Mouse (Mus musculus) neural tube, embryonic 13.5 days (tissue): ENCODE results near the gene Ush2a. TPM values are rescaled to one million over a fixed set of nuclear protein-coding genes. Genes with fewer than 3 reads are reported as not detected.

ENCODE experiments used
- ATAC-seq: fragments of 200-750 bp; cut with Nextera tagmentation; 2 replicates; pipeline ENCODE4 v1.8.0; 2017; ENCODE audit warnings: low read depth, mild to moderate bottlenecking, moderate TSS enrichment, moderate library complexity
- H3K27ac ChIP-seq: fragments of 300-500 bp; sonication (generic); replicated peaks from 2 replicates; pipeline ENCODE4 v1.5.1; 2015; ENCODE audit warnings: moderate library complexity, mild to moderate bottlenecking, inconsistent platforms
- H3K27me3 ChIP-seq: fragments of 300-500 bp; sonication (generic); 2 replicates; pipeline ENCODE4 v1.6.1; 2015; ENCODE audit warnings: mild to moderate bottlenecking, inconsistent platforms
- H3K36me3 ChIP-seq: fragments of 300-500 bp; sonication (generic); 2 replicates; pipeline ENCODE4 v1.6.1; 2015; ENCODE audit warnings: mild to moderate bottlenecking, inconsistent platforms
- H3K4me1 ChIP-seq: fragments of 300-500 bp; sonication (generic); replicated peaks from 2 replicates; pipeline ENCODE4 v1.6.1; 2015; ENCODE audit warnings: inconsistent platforms
- H3K4me2 ChIP-seq: fragments of 300-500 bp; sonication (generic); 2 replicates; pipeline ENCODE4 v1.6.1; 2015; ENCODE audit warnings: inconsistent platforms, mild to moderate bottlenecking, moderate library complexity
- H3K4me3 ChIP-seq: fragments of 300-500 bp; sonication (generic); 2 replicates; pipeline ENCODE4 v1.5.1; 2015; ENCODE audit warnings: mild to moderate bottlenecking, inconsistent platforms
- H3K9ac ChIP-seq: fragments of 300-500 bp; sonication (generic); 2 replicates; pipeline ENCODE4 v1.6.1; 2015; ENCODE audit warnings: moderate library complexity, mild to moderate bottlenecking, inconsistent platforms
- H3K9me3 ChIP-seq: fragments of 300-500 bp; sonication (generic); 2 replicates; pipeline ENCODE4 v1.6.1; 2016; ENCODE audit warnings: inconsistent platforms
- WGBS: fragments of 180-500 bp; shearing (Covaris S2); methylation state at CpG from one replicate; pipeline ENCODE4 v1.1.7; 2015; 5-methylcytosine and 5-hydroxymethylcytosine counted together
- polyA plus RNA-seq: library from polyadenylated mRNA; unstranded; fragments of >200 nt; fragmentation: Nextera tagmentation; extraction: Ambion mirVana; gene quantifications from 2 replicates; pipeline ENCODE4 v1.2.1, GENCODE M21; 2015

The Ush2a gene
- 0.10 and 0.17 TPM in 2 replicates for polyA plus RNA-seq

DNA sequence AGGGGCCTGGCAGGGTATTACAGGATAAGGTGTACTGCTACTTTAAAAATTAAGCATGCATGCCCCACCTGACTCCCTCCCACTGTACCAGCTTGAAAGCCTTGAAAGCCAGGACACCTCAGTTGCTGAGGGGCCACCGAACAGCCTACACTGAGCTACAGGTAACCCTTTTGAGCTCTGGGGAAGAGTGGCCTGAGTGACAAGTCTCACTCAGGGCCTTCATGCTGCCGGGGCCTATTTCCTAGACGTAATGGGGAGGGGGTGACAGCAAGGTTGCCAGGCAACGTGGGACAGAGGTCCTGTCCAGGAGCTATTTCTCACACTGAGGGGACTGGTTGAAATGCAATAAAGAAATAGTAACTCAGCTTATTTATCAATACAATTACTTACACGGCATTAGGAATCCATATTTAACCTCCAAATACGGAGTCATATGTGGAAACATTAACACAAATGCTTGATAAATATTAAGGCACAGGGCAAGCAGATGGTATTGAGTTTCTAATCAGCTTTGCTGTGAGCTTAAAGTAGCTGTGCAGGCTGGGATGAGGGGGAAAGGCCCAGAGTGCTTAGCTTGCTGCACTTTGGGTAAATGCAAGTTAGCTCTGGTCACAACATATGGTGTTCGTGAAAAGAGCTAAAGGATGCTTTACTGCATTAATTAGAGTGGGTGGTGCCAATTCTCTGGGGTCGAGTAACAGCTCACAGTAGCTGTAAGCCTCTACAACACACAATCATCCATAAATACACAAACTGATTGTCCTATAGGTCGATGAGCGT is at the start of gene Ush2a:
Gene Ush2a, plus strand, starts transcription at position 121 of the 780 bp plus-strand sequence.
- H3K4me1 ChIP-seq, result peaks cover 26% of the 10 kb centered on the region
- H3K4me2 ChIP-seq, result no peak within 1 kb of the TSS
- no peaks in the 10 kb centered on the region for H3K27me3 ChIP-seq
- H3K9me3 ChIP-seq, result no peaks in the 10 kb centered on the region
- no peak within 1 kb of the TSS for H3K4me3 ChIP-seq
- H3K36me3 ChIP-seq, result no peaks in the 10 kb centered on the region
- H3K9ac ChIP-seq, result no peak within 1 kb of the TSS
- WGBS, result 35% methylated on average over 10 of the region's 10 CpGs
- no peak for ATAC-seq
- H3K27ac ChIP-seq, result no peak within 1 kb of the TSS

DNA sequence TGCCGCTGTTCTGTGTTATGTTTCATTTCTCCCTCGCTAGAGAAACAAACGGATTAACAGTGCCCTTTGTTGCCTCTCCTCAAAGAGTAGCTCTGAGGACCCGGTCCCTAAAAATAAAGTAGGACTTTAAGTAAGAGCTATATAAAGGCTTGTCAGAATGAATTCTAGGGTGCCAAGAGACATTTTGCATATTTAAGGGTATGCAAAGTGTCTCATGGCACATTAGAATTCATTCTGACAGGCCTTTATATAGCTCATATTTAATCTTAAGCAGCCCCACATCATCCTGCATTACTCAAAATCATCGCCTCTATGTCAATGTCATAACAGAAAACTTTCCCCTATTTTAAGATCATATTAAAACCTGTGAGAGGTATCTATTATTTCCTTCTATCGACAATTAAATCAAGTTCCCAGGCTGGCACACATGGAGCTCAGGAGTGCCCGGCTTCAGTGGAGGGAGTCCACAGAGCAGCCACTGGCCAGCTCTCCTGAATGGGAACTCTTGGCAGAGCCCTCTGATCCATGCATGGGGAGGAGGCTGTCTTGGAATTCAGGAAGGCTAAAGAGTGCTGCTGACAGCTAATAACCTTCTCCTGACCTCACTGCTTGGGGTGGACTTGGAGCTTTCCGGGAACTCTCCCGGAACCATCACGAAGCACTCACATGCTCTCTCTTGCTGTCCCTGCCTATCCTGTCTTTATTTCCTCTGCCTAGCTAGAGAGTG is 46.8 kb upstream of the Ush2a start:
- Histone ChIP-seq H3K36me3 (no peaks in the 10 kb centered on the region), H3K9ac (no peak overlapping the region), H3K9me3 (no peaks in the 10 kb centered on the region), H3K4me1 (no peaks in the 10 kb centered on the region), H3K4me3 (no peak overlapping the region), H3K27ac (no peak overlapping the region), H3K4me2 (no peak overlapping the region), H3K27me3 (peaks cover 3% of the 10 kb centered on the region; the same call in 1 of the 2 replicates)
- 65% methylated on average over 10 of the region's 10 CpGs for WGBS
- ATAC-seq, result no peak

DNA sequence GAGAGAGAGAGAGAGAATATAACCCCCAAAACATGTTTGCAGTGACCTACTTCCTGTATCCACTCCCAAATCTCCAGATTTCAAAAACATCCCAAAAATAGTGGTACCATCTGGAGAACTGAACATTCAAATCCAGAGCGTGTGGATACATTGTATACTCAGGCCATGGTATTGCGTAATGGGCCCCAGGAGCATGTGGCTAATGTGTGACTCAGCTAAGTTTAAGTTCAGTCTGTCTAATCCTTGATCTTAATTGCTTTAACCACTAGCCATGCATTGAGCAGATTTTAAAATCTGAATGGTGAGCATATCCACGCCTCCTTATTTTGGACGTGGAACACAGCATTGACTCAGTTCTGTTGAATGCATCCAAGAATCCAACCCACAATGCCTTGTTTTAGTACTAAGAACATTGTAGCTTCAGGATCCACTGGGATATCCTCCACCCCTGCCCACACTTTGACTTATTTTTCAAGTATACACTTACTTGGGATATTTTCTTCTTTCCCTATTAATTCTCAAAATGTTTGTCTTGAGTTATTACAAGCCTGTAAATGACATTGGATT is 40.5 kb upstream of the Ush2a start:
- H3K4me1 ChIP-seq, result no peaks in the 10 kb centered on the region
- no peak overlapping the region for H3K9ac ChIP-seq
- no peaks in the 10 kb centered on the region for H3K9me3 ChIP-seq
- no peaks in the 10 kb centered on the region for H3K36me3 ChIP-seq
- ATAC-seq, result no peak
- H3K4me3 ChIP-seq, result no peak overlapping the region
- 0 out of 2 replicates have a peak, but pooled peaks cover 3% of the 10 kb centered on the region for H3K27me3 ChIP-seq
- H3K4me2 ChIP-seq, result no peak overlapping the region
- H3K27ac ChIP-seq, result no peak overlapping the region
- 84% methylated on average over 4 of the region's 4 CpGs for WGBS

DNA sequence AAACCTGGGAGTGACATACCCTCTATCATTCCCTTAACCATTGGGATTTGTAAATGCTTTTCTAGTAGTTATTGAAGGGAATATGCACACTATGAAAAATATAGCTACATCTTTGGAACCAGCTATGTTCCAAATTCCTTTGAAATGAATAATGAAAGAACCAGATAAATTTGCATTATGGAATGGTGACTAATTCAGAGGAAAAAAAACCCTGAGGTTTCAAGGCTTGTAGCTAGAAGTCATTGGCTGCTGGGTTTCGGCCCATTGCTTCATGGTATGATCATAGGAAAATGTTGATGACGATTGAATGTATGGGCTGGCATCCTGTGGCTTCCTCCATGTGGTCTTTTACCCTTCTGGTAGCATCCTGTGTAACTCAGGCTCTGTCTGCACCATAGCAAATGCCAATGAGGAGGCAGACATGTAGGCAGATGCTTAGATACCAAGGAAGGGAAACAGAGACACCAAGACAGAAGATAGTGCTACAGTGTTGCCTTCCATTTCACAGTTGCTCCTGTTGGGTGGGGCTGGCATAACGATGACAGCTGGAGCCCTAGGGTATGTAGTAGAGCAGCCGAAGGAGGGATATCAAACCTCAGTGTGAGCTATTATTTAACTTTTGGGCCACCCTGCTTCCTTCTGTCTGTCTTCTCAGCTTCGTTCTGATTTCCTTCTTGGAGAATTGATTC is 28.6 kb upstream of the Ush2a start:
- ATAC-seq, result no peak
- H3K9ac ChIP-seq, result no peak overlapping the region
- no peaks in the 10 kb centered on the region for H3K4me1 ChIP-seq
- no peak overlapping the region for H3K4me2 ChIP-seq
- H3K27ac ChIP-seq, result no peak overlapping the region
- no peaks in the 10 kb centered on the region; the same call in 1 of the 2 replicates for H3K27me3 ChIP-seq
- WGBS, result 89% methylated on average over 5 of the region's 5 CpGs
- H3K9me3 ChIP-seq, result no peaks in the 10 kb centered on the region
- no peak overlapping the region for H3K4me3 ChIP-seq
- no peaks in the 10 kb centered on the region for H3K36me3 ChIP-seq

DNA sequence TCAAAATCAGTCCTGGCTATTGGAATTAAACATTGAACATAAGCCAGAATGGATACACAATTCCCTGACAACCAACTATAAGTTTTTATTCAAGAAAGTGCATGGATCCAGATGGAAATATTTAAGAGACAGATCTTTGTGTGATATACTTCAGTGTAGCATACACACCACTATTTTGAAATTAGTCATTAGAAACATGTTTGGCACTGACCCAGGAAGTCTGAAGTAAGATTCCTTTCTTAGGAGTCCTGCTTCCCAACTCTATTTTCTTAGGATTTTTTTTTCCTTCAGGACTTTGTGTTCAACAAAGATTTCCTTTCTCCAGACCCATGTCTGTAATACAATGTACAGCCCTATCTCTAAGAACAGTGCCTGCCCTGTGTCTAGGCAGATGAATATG is 23.2 kb upstream of the Ush2a start:
- Histone ChIP-seq H3K36me3 (no peaks in the 10 kb centered on the region), H3K4me3 (no peak overlapping the region), H3K4me1 (no peaks in the 10 kb centered on the region), H3K27me3 (no peaks in the 10 kb centered on the region; the same call in 1 of the 2 replicates), H3K9me3 (no peaks in the 10 kb centered on the region), H3K9ac (no peak overlapping the region), H3K4me2 (no peak overlapping the region), H3K27ac (no peak overlapping the region)
- no peak for ATAC-seq

DNA sequence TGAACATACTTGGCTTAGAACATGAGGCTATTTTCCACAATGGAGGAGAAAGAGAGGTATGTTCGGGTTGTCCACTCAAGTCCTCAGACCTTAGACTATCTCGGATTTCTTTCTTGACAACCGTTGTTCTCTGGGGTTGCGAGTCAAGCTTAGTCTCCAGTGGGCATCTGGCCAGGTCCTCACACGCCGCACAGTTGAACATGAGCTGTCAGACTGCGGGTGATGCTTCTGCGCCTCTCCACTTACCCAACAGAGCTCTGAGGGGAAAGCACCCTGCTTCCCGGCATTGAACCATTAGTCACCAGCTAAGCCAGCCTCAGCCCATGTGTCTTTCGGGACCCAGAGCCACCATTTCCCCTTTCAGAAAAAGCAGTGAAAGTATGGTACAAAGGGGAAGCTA is 20.1 kb upstream of the Ush2a start:
- Histone ChIP-seq H3K36me3 (no peaks in the 10 kb centered on the region), H3K9ac (no peak overlapping the region), H3K4me1 (no peaks in the 10 kb centered on the region), H3K27me3 (no peaks in the 10 kb centered on the region; the same call in 1 of the 2 replicates), H3K4me2 (no peak overlapping the region), H3K27ac (no peak overlapping the region), H3K4me3 (no peak overlapping the region), H3K9me3 (no peaks in the 10 kb centered on the region)
- WGBS, result 92% methylated on average over 10 of the region's 10 CpGs
- ATAC-seq, result no peak

DNA sequence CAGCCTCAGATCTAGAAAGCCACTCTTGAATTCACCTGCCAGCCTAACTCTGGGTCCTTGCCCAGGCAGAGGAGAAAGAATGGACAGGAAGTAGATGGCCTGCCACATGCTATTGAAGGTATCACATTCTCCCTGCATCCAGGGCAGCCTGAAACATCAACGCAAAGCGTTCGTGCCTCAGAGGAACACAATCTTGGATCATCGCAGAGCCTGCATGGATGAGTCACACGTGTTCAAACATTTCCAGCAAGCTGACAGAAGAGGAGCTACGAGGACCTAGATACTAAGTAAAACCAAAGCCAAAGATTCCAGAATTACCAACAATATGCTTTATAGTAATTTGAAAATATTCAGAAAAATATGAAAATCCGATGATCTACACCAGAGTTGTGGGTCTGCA is 4.3 kb upstream of the Ush2a start:
- no peak for ATAC-seq
- Histone ChIP-seq H3K4me1 (peaks cover 14% of the 10 kb centered on the region), H3K4me2 (no peak overlapping the region), H3K9me3 (no peaks in the 10 kb centered on the region), H3K27me3 (no peaks in the 10 kb centered on the region), H3K36me3 (no peaks in the 10 kb centered on the region), H3K4me3 (no peak overlapping the region), H3K9ac (no peak overlapping the region), H3K27ac (no peak overlapping the region)
- 90% methylated on average over 7 of the region's 7 CpGs for WGBS

DNA sequence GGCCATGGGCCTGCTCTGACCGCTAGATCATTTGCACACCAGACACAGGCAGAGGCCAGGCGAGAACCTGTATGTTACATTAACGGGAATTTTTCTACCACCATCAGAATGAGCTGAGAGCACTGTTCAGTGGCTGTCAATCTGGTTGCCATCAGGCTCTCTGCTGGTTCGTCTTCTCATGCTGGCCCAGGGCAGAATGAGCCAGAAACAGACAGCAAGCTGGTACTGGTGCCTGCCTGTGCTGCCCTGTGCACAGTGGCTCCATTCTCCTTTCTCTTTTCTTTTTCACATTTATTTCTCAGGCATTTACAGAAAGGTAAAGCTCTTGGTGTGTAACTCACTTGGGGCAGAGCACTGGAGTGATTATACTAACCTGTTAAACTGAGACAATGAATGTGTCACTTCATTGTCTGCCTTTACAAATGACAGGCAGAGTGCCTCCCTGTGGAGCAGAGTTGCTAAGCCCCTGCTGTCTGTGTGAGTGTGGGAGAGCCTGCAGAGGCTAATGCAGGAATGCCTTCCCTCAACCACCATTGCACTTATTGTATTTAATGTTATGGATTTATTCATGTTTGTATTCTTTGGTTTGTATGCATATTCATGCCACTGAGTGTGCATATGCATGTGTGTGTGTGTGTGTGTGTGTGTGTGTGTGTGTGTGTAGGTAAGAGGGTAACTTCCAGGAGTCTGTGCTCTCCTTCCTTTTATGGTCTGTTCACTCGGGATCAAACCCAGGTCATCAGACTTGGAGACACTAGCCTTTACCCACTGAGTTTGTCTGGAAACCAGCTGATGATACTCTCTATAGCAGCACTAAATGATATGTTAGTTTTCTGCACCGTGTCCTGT is 1.3 kb upstream of the Ush2a start:
- ATAC-seq, result no peak
- no peak overlapping the region for H3K27ac ChIP-seq
- no peak overlapping the region for H3K4me3 ChIP-seq
- no peak overlapping the region for H3K4me2 ChIP-seq
- peaks cover 14% of the 10 kb centered on the region for H3K4me1 ChIP-seq
- H3K27me3 ChIP-seq, result no peaks in the 10 kb centered on the region
- WGBS, result 52% methylated on average over 6 of the region's 6 CpGs
- H3K9me3 ChIP-seq, result no peaks in the 10 kb centered on the region
- H3K9ac ChIP-seq, result no peak overlapping the region
- H3K36me3 ChIP-seq, result no peaks in the 10 kb centered on the region

DNA sequence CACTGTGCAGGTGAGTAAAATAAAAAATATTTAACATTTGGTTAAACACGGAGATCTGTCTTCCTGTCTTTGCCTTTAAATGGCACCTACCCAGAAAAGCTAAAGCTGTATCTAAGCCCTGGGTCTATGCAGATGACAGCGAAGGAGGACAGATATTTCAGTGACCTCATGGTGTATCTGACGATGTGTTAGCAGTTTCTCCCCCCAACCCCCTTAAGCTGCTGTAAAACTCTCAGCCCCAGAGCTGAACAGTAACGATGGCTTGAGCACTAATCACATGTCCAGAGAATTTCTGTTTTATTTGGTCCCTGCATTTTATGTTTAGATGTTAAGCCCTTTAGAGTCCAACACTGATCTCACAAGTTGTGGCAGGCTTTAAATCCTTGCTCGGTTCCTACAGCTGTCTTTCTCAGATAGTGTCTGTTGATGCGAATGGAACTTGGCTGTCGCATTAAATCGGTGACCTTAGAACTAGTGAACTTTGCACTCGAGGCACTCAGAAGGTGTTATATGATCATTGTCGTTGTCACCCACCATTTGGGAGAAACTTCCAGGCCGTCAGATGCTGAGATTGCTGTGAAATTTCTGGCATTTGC is 5.4 kb downstream of the Ush2a start:
- Histone ChIP-seq H3K36me3 (no peaks in the 10 kb centered on the region), H3K9me3 (no peaks in the 10 kb centered on the region), H3K4me3 (no peak overlapping the region), H3K4me2 (no peak overlapping the region), H3K4me1 (peaks cover 12% of the 10 kb centered on the region), H3K9ac (no peak overlapping the region), H3K27ac (no peak overlapping the region), H3K27me3 (no peaks in the 10 kb centered on the region)
- 63% methylated on average over 11 of the region's 11 CpGs for WGBS
- ATAC-seq, result no peak

DNA sequence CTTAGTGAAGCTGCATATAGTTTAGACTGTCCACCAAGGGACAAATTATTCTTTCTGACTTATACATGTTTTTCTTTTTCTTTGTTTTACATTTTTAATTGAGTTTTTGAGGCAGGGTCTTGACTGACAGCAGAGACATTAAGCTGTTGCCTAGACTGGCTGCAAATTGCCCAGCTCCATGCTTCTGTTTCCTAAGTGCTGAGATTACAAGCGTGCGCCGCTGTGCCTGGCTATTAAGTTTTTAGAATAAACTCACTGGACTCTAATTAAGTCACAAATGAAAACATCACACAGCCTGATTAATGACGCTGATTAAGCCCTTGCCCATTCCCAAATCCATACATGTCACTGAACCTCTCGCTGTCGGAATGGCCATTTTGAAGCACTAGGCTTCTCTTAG is 7.2 kb downstream of the Ush2a start:
- H3K27me3 ChIP-seq, result no peaks in the 10 kb centered on the region
- 63% methylated on average over 6 of the region's 6 CpGs for WGBS
- no peaks in the 10 kb centered on the region for H3K9me3 ChIP-seq
- H3K4me1 ChIP-seq, result peaks cover 11% of the 10 kb centered on the region; the same call in 1 of the 2 replicates
- no peak overlapping the region for H3K9ac ChIP-seq
- no peak for ATAC-seq
- H3K4me2 ChIP-seq, result no peak overlapping the region
- no peak overlapping the region for H3K27ac ChIP-seq
- no peaks in the 10 kb centered on the region for H3K36me3 ChIP-seq
- no peak overlapping the region for H3K4me3 ChIP-seq

DNA sequence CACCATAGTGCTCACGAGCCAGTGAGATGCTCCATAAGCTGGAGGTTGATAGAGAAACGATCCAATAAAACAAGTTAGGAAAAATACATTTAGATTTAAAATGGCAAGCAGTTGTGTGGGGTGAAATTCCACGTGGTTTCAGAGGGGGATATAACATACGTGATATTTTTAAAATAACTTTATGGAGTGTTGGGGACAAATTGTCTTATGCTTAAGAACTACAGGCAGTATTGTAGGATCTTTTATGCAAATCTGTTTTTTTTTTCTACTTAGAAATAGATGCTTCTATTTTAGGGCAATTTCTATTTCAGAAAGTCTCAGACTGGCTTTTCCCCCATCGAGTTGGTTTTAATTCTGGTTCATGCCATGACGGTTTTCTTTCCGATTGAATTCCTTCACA is 51.5 kb downstream of the Ush2a start:
- H3K4me1 ChIP-seq, result no peaks in the 10 kb centered on the region
- no peak overlapping the region for H3K4me2 ChIP-seq
- no peaks in the 10 kb centered on the region for H3K36me3 ChIP-seq
- H3K9me3 ChIP-seq, result no peaks in the 10 kb centered on the region
- H3K9ac ChIP-seq, result no peak overlapping the region
- H3K4me3 ChIP-seq, result no peak overlapping the region
- WGBS, result 91% methylated on average over 7 of the region's 7 CpGs
- no peak overlapping the region for H3K27ac ChIP-seq
- no peaks in the 10 kb centered on the region for H3K27me3 ChIP-seq
- no peak for ATAC-seq
